ENCODE assay signal across 15 mouse cellular contexts in genomic region chr11:71747719-71748118, GRCm38 (mm10). TPM values are rescaled to one million over a fixed set of nuclear protein-coding genes. Genes with fewer than 3 reads are reported as not detected.
DNase-seq lines count a peak whose midpoint lies in the region; ATAC-seq and TF ChIP-seq lines count a peak whose summit lies in the region.
"Had no signal": no experiment of that assay in that cellular context is flagged by ENCODE, and none has a peak within 500 bp of the region (broad histone marks: within the 10 kb centered on the region; RNA-seq: fewer than 3 reads in every experiment).

No protein-coding gene starts in this region.

- WGBS in heart, adult 2 months, result 41% methylated on average over 7 of the region's 7 CpGs
- WGBS in heart, embryonic 12.5 days, result 66% methylated on average over 7 of the region's 7 CpGs

- no peak for TF ChIP-seq CTCF in heart, adult 2 months (IDR thresholded peaks at IDR 0.05)

- peak overlapping the region; percentile 82 for H3K27ac ChIP-seq in heart, adult 2 months
- H3K27ac ChIP-seq in heart, embryonic 12.5 days (ENCODE audit: poor library complexity, severe bottlenecking), result no peak overlapping the region
- H3K27ac ChIP-seq: liver, embryonic 14.5 days; midbrain, embryonic 12.5 days had no signal

- H3K36me3 ChIP-seq in heart, adult 2 months (ENCODE audit: control insufficient read depth, insufficient read depth, low read length), result no peaks in the 10 kb centered on the region
- no peaks in the 10 kb centered on the region for H3K36me3 ChIP-seq in heart, embryonic 12.5 days
- H3K36me3 ChIP-seq: G1E; midbrain, embryonic 12.5 days had no signal

- peak; percentile 69 for TF ChIP-seq EP300 in heart, adult 2 months (IDR thresholded peaks at IDR 0.05; ENCODE audit: insufficient read depth, low read depth, low read length)

- no peak overlapping the region for H3K9ac ChIP-seq in heart, adult 2 months (ENCODE audit: low read depth, low read length)
- no peak overlapping the region for H3K9ac ChIP-seq in heart, embryonic 12.5 days
- H3K9ac ChIP-seq: liver, embryonic 14.5 days; midbrain, embryonic 12.5 days had no signal

- DNase-seq in heart, adult 2 months, result peak in 1 of 2 experiments; percentile 49
- peak; percentile 54 to 74 for DNase-seq in heart, adult 9 months (ENCODE audit: low spot score in 2 of 2)
- peak; percentile 22 for DNase-seq in heart, postnatal 4 days
- peak; percentile 55 for DNase-seq in lung, postnatal 25 days (ENCODE audit: low spot score)
- DNase-seq in right cerebral cortex, postnatal 10 days (ENCODE audit: low spot score in 2 of 2), result no peak
- no peak for DNase-seq in liver
- DNase-seq: gastrocnemius, postnatal 36 days; layer of hippocampus, adult 9-11 months had no signal

- H3K4me3 ChIP-seq in heart, adult 2 months, result no peak overlapping the region
- no peak overlapping the region for H3K4me3 ChIP-seq in heart, embryonic 12.5 days
- H3K4me3 ChIP-seq: midbrain, embryonic 12.5 days had no signal

- H3K27me3 ChIP-seq in heart, adult 2 months (ENCODE audit: control insufficient read depth, insufficient read depth, low read length), result peaks cover 3% of the 10 kb centered on the region; the same call in 1 of the 2 replicates
- peaks cover 33% of the 10 kb centered on the region for H3K27me3 ChIP-seq in heart, embryonic 12.5 days (replicated peaks)

- peak; percentile 43; the same call in 1 of the 2 replicates for TF ChIP-seq POLR2A in heart, adult 2 months (IDR thresholded peaks at IDR 0.05; ENCODE audit: insufficient read depth, low read depth, low read length)

- no peaks in the 10 kb centered on the region for H3K79me2 ChIP-seq in heart, adult 2 months (replicated peaks; ENCODE audit: control insufficient read depth, insufficient read depth, low read length)

- ATAC-seq in heart, embryonic 12.5 days (ENCODE audit: insufficient number of reproducible peaks, low FRiP score), result no peak
- ATAC-seq in megakaryocyte progenitor cell, adult 5-6 weeks (replicated peaks; ENCODE audit: poor library complexity), result no peak
- ATAC-seq: forebrain, embryonic 16.5 days had no signal

- no peaks in the 10 kb centered on the region for H3K9me3 ChIP-seq in heart, embryonic 12.5 days (replicated peaks)
- H3K9me3 ChIP-seq: midbrain, embryonic 12.5 days had no signal

- H3K4me2 ChIP-seq in heart, embryonic 12.5 days, result no peak overlapping the region
- H3K4me2 ChIP-seq: midbrain, embryonic 12.5 days had no signal

- intact Hi-C loops in heart, adult 2 months (cut with DNase I), result loop anchor here (2.0 to 5.0 kb wide), 2 partner anchors 51 to 75 kb away; no protein-coding TSS in a partner anchor

- peaks cover 6% of the 10 kb centered on the region for H3K4me1 ChIP-seq in heart, adult 2 months (ENCODE audit: control insufficient read depth, insufficient read depth, low read length)
- H3K4me1 ChIP-seq in heart, embryonic 12.5 days (replicated peaks), result peaks cover 8% of the 10 kb centered on the region; the same call in 1 of the 2 replicates

RNA-seq across cellular contexts. Expression of gene Wscd1, which starts 2.0 kb away (rescaled TPM):
- total RNA-seq in heart, adult 2 months (2021), result 10 to 100 TPM in 1 of 2 experiments, 1 to 10 TPM in 1; 7.3 to 10.2 TPM
- polyA plus RNA-seq in heart, adult 2 months (2012; rRNA removed), result 6.8 and 9.1 TPM in 2 replicates
- 3.1 and 4.2 TPM in 2 replicates for polyA plus RNA-seq in heart, embryonic 12.5 days (2016; fragmentation: Nextera tagmentation; extraction: Ambion mirVana)
- 1 to 10 TPM; 9.6 TPM for total RNA-seq in heart, postnatal 4 days (2021)
- total RNA-seq in megakaryocyte progenitor cell, adult 5-6 weeks (2015), result not detected in 2 replicates
- total RNA-seq in megakaryocyte progenitor cell, adult 5-6 weeks (2017), result not detected in 2 replicates
- polyA plus RNA-seq: C2C12, G1E had no signal

Comparison
In these comparisons a context has a peak if more than half of its experiments do, and no peak if none do; other contexts are left out.
1. DNase-seq: peak in heart, adult 9 months (2 of 2), heart, postnatal 4 days (single experiment) and lung, postnatal 25 days (single experiment); none in right cerebral cortex, postnatal 10 days (0 of 2) and liver (single experiment).
2. RNA of gene Wscd1, which starts 2.0 kb away (total RNA-seq): 7.3 to 10.2 TPM in heart, adult 2 months and 9.6 TPM in heart, postnatal 4 days; not detected in megakaryocyte progenitor cell, adult 5-6 weeks; every median in the first group is over 4 times any median in the second.